Mouse (Mus musculus): ENCODE data around the gene Sugp2. TPM values are rescaled to one million over a fixed set of nuclear protein-coding genes. Genes with fewer than 3 reads are reported as not detected.

The Sugp2 gene
- total RNA-seq, 2 experiments from 2014 or later = 37.4 to 49.4 TPM

DNA sequence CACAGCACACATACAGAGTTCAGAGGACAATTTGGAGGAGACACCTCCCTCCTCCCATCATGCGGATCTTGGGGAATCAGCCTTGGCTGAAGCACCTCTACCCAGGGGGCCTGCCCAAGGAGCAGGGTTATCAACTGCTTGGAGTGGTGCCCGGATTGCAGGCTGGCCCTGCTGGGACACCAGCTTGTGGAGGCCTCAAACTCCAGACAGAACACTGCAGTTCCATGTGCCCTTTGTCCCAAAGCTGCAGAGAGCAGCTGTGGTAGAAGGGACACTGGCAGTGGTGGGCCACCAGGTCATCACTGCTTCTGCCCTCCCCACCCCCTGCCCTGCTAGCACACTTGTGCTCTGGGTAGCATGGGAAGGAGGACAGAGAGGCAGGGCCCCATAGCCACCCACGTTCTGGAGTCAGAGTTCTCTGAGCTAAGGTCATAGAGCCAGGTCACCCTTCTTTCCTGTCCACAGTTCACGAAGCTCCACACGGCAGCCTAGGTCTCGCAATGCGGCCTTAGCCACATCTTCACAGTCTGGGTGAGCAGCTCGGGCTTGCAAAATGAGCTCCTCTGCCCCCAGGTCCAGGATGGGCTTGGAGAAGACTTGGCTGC, 13.7 kb upstream of the Sugp2 start:
- DNase-seq (ENCODE audit: low spot score) = no peak

DNA sequence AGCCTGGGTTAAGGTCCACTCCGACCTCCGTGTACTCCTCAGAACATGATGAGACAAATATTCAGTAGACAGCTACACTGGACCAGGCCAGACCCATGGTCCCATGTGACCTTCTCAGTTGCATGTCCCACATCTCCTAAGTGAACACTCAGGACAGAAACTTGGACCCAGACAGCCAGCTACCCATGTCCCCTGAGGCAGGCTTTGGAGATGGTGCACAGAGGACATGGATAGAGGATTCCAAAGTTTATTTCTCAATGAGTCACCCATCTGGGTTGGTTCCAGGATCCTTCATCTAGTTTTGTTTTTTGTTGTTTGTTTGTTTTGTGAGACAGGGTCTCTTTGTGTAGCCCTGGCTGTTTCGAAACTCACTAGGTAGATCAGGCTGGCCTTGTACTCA, 13.1 kb upstream of the Sugp2 start:
- no peak for DNase-seq (ENCODE audit: low spot score)

DNA sequence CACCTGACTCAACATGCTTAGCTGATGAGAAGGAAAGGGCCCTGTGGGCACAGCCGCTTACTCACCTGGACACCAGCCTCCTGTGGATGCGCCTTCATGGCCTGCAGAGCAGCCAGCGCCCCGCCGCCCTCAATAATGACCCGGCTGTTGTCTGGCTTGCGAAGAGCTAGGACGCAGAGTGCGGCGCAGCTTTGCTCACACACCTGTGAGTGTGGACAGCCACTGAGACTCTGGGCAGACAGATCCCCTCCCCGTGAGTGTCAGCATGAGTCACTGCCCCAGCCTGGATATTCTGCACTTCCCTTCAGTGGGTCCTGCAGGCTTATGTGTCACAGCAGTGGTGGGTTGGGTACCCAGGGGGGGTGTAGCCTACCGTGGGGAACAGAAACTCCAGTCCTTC, 12.0 kb upstream of the Sugp2 start:
- DNase-seq (ENCODE audit: low spot score) = no peak

DNA sequence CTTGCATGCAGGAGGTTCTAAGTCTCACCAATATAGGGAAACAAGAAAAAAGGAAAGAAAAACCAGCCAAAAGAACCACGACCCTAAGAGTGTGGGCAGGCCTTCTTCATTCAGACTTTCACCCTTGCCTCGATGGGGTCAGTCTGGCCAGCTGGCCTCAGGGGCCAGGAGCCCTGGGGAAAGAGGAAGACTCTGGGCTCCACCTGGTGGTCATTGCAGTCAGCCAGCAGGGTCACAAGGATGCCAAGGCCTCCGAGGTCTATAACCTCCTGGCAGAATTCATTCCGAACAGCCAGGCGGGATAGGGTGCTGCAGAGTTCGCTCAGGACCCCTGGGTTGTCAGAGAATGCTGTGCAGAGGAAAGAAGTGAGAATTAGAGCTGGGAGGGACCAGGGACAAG, 10.7 kb upstream of the Sugp2 start:
- DNase-seq (ENCODE audit: low spot score) = peak; percentile 70

DNA sequence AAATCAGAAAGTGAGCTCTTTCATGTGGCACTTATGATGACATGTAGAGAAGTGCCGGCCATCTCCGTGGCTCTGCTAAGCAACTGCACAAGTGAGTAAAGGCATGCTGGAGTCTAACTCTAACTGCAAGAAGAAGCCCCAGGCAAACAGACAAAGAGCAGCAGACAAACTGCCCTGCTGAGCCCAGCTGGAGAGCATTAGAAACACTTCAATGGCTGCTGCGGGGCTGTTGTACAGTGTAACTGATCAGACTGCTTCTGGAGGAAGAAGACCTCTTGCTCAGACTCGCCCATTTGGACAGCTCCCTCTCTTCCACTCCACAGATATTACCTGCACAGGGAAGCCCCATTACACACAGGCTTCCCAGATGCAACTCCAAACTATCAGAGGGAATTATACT, 6.0 kb upstream of the Sugp2 start:
- no peak for DNase-seq (ENCODE audit: low spot score)

DNA sequence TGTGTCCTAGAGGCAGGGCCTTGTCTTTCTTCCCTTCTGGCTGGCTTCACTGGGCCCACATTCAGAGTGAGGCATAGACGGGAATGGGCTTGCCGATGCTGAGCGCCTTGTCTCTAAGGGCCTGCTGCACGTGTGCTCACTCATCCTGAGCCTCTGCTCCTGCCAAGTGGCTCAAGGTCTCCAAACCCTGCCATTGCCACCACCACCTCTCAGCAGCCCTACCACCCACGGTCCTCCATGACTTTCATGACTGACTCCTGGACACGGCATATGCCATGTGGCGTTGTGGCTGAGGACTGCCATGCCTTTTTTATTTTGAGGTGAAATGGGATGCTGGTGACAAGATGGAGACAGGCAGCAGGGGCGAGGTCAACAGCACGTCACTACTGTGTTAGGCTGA, 3.2 kb upstream of the Sugp2 start:
- DNase-seq (ENCODE audit: low spot score) = no peak

DNA sequence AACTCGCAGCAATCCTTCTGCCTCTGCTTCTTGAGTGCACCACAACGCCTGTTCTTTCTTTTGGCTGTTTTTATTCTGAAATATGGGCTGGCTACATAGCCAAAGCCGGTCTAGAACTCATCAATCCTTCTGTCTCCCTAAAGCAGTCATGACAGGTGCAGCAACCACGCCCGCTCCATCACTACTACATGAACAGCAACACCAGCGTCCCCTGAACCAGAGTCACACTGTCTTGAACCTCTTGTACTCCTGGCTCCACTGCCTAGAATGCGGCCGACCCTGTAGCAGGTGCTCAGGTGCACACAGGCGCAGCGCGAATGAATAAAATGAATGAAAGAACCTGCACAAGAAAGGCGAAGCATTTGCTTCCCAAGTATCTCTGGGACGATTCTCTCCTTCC, 420 bp upstream of the Sugp2 start:
- DNase-seq (ENCODE audit: low spot score) = no peak

DNA sequence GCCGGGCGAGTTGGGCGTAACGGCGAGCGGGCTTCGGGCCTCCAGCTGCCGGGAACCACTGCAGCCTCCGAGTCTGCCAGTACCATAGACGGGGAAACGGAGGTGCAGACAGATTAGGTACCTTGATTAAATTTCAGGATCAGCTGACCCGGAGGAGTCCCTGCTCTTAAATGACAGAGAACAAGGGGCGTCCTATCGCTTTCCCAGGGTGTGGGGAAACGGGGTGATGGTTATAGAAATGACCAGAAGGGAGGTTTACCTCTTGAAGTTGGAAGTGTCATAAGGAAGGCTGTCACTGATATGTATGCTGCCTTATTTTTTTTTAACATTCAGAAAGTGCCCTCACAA, 729 bp downstream of the Sugp2 start:
- DNase-seq (ENCODE audit: low spot score) = no peak

DNA sequence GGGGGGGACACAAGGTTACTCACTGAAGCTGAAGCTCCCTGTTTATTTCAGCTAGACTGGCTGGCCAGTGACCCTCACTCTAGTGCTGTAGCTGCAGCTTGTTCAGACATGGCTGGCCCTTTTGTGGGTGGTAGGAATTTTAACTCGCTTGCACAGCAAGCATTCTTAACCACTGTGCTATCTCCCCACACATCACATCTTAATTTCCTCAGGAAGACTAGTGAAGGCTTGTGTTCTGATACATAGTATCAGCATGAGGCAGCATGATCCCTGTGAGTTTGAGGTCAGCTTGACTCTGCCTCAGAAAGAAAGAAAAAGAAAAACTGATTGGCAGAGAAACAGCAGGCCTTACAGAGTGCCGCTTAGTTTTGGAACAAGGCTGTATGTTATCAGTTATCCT, 3.8 kb downstream of the Sugp2 start:
- no peak for DNase-seq (ENCODE audit: low spot score)

DNA sequence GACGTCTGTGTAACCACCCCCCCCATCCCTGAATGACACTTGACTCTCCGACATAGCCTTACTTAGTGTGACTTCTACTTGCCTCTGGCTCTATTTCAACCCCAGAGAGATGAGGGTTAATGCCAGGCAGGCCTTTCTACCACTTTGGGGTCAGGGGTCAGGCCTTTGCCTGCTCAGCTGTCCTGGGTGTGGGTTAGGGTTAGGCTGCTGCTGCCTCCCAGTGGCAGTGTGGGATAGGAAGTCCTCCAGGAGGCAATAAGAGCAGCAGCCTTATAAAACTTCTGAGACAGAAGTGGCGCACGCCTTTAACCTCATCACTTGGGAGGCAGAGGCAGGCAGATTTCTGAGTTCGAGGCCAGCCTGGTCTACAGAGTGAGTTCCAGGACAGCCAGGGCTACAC, 6.6 kb downstream of the Sugp2 start:
- DNase-seq (ENCODE audit: low spot score) = no peak

DNA sequence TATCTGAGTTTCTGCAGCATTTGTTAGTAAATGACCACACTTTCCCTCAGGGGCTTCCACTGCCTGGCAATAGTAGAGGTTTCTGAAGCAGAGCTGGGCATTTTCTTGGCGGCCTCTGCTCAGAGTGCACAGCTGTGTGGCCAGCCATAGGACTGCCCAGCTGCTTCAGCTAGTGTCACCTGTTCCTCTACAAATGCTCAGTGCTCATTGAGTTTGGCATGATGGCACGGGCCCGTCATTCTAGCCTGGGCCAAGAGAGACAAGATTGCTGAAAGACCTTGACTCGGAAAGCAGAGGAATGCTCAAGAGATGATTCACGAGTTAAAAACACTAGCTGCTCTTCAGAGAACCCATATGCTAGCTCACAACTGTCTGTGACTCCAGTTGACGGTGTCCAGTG, 12.6 kb downstream of the Sugp2 start:
- peak; percentile 19 for DNase-seq (ENCODE audit: low spot score)

DNA sequence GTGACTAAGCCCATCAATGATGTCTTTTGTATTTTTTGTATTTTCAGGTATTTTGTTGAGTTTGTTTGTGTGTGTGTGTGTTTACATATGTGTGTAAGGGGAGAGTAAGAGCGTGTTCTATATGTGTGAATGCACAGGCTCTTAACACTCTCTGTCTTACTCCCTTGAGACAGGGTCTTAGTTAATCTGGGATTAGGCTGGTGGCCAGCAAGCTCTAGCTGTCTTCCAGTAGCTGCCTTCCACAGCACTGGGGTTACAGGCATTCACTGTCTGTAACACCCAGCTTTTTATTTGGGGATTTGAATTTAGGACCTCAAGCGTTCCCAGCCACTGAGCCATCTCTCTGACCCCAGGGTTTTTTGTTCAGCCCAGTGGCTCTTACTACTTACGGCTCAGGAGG, 13.8 kb downstream of the Sugp2 start:
- no peak for DNase-seq (ENCODE audit: low spot score)

DNA sequence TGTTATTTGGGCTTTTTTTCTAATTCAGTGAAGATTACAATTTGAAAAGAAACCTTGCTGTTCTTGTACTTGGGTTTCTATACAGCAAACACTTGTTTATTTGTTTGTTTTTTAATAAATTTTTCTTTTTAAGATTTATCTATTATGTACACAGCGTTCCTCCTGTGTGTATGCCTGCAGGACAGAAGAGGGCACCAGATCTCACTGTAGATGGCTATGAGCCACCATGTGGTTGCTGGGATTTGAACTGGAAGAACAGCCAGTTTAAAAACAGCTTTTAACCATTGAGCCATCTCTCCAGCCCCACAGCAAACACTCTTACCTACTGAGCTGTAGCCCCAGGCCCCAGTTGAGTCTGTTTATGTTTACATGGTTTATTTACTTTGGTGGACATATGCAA, 20.6 kb downstream of the Sugp2 start:
- no peak for DNase-seq (ENCODE audit: low spot score)

DNA sequence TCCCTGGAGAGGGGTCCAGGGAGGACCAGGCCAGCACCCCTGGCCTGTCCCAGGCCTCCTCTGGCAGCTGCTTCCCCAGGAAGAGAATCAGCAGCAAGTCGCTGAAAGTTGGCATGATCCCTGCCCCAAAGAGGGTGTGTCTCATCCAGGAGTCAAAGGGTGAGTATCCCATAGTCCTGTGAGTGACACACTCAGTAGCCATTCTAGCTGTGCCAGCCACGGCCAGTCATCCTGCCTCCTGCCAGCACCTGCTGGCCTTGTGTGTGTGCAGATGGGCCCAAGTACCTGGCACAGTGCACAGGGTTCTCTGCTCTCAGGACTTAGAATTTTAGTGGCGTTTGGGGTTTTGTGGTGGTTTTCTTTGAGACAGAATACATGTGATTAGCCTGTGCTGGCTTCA, 23.4 kb downstream of the Sugp2 start:
- DNase-seq (ENCODE audit: low spot score) = no peak

DNA sequence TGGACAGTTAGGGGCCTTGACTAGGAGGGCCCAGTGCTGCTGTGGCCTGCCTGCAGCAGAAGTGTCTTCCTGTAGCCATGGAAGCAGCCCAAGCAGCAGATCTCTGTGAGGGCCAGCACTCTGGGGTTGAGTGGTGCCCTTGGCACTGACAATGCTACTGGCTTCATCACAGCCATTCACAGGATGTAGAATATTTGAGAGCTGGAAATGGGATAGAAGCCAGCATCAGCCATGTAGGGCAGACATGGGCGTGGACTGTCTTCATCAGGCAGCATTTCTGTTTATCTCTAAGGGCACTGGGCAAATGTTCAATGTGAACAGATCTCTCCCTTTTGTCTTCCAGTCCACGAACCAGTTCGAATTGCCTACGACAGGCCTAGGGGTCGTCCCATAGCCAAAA, 24.6 kb downstream of the Sugp2 start:
- DNase-seq (ENCODE audit: low spot score) = no peak

DNA sequence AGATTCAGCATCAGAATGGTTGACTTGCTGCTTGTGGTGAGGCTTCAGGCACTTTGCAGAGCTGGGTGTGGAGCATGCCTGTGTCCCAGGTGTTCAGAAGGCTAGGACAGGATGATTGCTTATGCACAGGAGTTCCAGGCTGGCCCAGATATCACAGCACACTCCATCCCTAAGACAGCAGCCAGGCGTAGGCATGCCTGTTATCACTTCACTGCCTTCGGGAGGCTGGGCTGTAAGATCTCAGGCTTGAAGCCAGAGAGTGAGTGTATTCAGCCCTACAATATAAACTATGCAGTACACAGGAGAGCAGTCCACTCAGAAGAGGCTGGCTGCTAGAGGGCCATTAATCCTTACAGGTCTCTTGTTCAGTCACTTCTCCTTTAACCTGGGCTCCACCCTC, 25.0 kb downstream of the Sugp2 start:
- no peak for DNase-seq (ENCODE audit: low spot score)

DNA sequence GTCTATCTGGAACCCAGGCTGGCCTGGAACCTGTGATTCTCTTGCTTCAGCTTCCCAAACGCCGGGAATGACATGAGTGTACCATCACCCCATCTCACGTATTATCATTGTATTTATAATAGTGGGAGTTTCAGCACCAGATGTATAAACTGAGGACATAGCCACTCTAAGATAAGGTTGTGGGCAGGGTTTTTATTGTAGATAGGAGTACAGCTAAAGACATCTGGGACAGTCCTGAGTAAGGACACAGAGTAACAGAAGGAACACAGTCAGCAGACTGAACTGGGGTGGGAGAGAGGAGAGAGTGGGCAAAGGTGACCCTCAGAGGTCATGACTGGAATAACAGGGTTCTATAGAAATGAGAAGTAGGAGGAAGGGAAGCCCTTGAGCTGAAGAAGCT, 33.6 kb downstream of the Sugp2 start:
- no peak for DNase-seq (ENCODE audit: low spot score)

DNA sequence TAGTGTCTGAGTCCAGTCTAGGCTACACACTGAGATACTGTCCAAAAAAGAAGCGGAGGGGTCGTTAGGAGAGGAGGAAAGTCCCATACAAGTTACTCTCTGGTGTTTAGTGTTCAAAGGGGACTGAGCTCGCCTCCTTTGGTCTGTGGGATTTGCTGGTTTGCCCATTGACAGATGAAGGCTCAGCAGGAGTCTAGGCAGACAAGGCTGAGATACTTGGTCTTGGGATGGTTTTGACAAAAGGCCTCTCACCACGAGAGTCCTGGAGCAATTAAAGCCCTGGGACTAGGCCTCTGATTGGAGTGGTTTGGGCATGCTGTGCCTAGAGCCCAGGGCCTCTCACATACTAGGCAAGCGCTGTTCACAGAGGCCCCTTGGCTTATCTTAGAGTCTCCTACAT, 34.3 kb downstream of the Sugp2 start:
- no peak for DNase-seq (ENCODE audit: low spot score)

DNA sequence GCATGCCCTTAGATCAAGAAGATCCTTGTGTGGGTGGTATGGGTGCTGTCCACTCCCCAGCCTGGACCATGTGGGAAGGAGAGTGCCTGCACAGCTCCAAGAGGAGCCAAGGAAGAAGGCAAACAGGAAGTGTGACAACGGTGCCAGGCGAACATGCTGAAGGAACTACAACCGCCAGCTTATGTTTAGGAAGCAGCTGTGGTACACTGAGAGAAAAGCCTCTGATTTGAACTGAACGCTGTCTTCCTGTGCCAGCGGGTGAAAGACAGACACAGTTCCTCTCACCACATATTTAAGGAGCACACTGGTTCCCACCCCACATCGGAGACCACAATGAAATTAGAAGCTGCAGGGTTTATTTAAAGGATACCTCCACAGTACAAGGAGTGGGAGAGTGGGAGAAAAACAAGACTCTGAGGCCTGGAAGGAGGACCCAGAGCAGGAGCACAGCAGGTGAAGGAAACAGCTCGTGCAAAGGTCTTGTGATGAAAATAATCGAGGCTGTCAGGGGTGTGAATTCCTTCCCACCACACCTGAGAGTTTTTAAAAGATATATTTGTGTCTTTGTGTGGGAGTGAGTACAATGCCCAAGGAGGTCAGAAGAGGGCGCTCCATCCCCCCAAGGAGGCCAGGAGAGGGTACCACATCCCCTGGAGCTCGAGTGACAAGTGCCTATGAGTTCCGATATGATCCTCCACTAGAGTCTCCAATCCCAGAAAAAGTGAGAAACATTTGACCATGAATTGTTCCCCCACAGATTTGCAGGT, 35.0 kb downstream of the Sugp2 start:
- DNase-seq (ENCODE audit: low spot score) = no peak

DNA sequence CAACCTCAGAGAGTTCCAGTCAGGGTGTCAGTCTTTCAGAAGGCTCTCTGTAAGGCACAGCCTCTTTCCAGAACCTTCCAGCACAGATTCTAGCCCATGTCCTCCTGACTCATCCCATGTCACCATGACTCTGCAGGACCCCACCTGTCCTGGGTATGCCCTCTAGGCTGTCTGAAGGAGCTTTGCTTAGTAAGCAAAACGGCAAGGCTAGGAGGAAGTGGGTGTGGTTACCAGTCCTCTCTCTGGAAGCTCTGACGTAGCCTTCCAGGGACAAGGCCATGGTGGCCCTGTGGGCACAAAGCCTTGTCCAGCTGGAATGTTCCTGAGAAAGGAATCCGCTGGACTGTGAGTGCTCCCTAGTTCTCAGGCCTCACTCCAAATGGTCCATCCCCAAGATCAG, 38.9 kb downstream of the Sugp2 start:
- peak; percentile 15 for DNase-seq (ENCODE audit: low spot score)

DNA sequence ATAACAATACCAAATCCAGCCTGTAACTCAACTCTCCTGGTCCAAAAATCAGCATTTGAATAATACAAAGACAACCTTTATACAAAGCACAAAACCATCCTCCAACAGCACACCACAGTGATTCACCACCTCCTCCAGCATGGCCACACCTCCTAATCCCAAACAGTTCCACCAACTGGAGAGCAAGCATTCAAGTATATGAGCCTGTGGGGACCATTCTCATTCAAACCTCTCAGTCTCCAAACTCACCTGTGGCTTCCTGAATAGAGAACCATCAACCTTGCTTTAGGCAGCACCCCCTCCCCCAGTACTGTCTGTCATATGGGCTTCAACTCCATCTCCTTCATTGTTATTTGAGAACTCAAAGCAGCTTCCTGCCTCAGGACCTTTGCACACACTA, 40.3 kb downstream of the Sugp2 start:
- DNase-seq (ENCODE audit: low spot score) = no peak

DNA sequence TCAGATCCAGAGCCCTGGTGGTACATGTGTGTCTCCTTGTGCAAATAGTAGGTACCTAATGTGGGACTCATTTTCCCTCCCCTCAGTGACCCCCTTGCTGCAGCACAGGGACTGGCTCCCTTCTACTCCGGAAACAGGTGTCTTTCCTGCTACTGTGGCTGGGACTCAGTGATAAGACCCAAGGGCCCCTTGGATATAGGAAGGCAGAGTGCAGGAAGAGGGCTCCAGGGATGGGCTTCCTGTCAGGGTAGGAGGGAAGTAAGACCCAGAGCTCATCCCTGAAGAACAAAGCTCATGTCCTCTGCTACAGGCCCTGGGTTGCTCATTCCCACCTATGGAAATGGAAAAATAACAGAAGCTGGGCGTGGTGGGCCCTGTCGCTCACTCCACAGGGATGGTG, 42.5 kb downstream of the Sugp2 start:
- no peak for DNase-seq (ENCODE audit: low spot score)

DNA sequence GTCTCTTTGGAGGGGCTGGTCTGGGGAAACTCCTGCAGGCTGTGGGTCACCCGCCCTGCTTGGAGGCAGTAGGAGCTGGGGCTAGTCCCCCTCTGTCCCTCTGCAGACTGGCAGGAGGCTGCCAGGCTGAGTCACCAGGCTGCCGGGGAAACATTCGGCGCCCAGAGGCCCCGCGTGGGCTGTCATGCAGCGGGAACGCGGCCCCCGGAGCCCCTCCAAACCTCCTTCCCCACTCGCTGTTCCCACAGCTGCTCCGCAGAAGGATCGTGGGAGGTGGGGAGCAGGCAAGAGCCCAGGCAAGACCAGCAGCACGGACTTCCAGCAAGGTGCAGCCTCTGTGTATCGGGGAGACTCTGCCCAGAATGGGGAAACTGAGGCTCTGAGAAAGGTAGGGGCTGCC, 44.1 kb downstream of the Sugp2 start:
- DNase-seq (ENCODE audit: low spot score) = no peak

DNA sequence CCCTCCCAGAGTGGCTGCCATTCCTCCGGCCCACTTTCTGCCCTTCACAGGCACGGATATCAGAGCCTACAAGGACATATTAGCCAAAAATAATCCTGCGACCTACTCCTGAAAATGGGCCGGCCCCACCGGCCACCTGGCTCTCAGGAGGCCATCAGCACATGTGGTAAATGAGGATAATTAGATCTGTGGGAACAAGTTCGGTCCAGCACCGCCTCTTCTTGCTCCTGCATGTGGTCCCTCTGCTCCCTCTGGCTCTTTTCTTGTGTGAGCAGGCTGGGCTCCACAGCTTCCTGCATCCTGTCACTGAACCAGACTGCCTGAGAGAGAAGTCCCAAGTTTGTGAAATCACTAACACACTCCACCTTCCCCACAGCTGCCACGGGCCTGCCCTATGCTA, 45.2 kb downstream of the Sugp2 start:
- DNase-seq (ENCODE audit: low spot score) = no peak
